Mouse (Mus musculus): ENCODE results near the gene Duox1.
A peak's percentile ranks its signal among the peaks of the same experiment; 100 is the strongest.

The Duox1 gene

GRCm38 (mm10) chr2:122356187-122356586 is 40.7 kb downstream of the Duox1 start:
- DNase-seq: no peak

- no peak for DNase-seq
These were observed 44.8 kb downstream of the Duox1 start for GRCm38 (mm10) chr2:122360310-122360709.

GRCm38 (mm10) chr2:122361181-122361580 is 45.7 kb downstream of the Duox1 start:
- no peak for DNase-seq

GRCm38 (mm10) chr2:122361868-122362621 is 46.6 kb downstream of the Duox1 start:
- DNase-seq: no peak

- no peak for DNase-seq
These were observed 47.4 kb downstream of the Duox1 start for GRCm38 (mm10) chr2:122362622-122363523.

GRCm38 (mm10) chr2:122364352-122364944 is 49.0 kb downstream of the Duox1 start:
- DNase-seq: no peak

- no peak for DNase-seq
These were observed 49.9 kb downstream of the Duox1 start for GRCm38 (mm10) chr2:122365244-122365866.

- no peak for DNase-seq
These were observed 50.6 kb downstream of the Duox1 start for GRCm38 (mm10) chr2:122366039-122366438.

- DNase-seq: no peak
These were observed 51.2 kb downstream of the Duox1 start for GRCm38 (mm10) chr2:122366706-122367105.

- DNase-seq: no peak
These were observed 51.7 kb downstream of the Duox1 start for GRCm38 (mm10) chr2:122367181-122367580.

GRCm38 (mm10) chr2:122367701-122368080 is 52.2 kb downstream of the Duox1 start:
- no peak for DNase-seq

- DNase-seq: peak; percentile 40
These were observed 52.9 kb downstream of the Duox1 start for GRCm38 (mm10) chr2:122368081-122368971.

GRCm38 (mm10) chr2:122368995-122369739 is 53.7 kb downstream of the Duox1 start, which contains the start of gene Shf:
Shf (minus strand) TSS chr2:122369162.
- peak; percentile 91 for DNase-seq

- no peak for DNase-seq
These were observed 54.8 kb downstream of the Duox1 start for GRCm38 (mm10) chr2:122370101-122370750.

- DNase-seq: no peak
These were observed 56.6 kb downstream of the Duox1 start for GRCm38 (mm10) chr2:122372067-122372466.

- no peak for DNase-seq
These were observed 57.1 kb downstream of the Duox1 start for GRCm38 (mm10) chr2:122372541-122372940.

GRCm38 (mm10) chr2:122374012-122374411 is 58.5 kb downstream of the Duox1 start:
- no peak for DNase-seq

- no peak for DNase-seq
These were observed 59.3 kb downstream of the Duox1 start for GRCm38 (mm10) chr2:122374666-122375331.

- DNase-seq: peak; percentile 92
These were observed 60.0 kb downstream of the Duox1 start for GRCm38 (mm10) chr2:122375391-122375991.
